Mouse (Mus musculus): ENCODE measurements around the gene Snx30. TPM values are rescaled to one million over a fixed set of nuclear protein-coding genes. Genes with fewer than 3 reads are reported as not detected.

Snx30 gene
- polyA plus RNA-seq, 1 experiment from 2014 or later: 5.0 TPM

DNA sequence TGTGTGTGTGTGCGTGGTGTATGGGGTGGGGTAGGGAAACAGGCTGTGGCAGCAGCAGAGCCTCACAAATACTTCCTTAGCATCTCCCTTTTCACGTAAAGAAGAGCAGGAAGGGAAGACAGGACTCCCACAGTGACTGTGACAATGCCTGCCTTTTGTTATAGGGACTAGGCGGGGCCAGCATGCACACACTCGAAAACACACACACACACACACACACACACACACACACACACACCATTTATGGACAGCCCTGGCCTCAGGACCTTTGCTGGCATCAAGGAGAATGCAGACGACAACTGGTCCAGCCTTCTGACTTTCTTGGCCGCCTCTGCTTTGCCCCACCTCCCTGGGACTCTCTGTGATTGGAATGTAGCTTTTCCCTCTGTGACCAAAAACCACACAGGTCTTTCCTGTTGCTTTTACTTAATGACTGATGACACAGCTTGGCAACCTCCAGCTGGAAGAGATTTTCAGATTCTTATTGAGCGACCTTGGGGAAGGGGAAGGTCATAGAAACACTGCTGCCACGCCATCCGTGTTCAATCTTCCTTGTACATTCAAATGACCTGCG lies 102.1 kb downstream of the Snx30 start:
- whole genome bisulfite sequencing (ENCODE audit: insufficient replicate concordance): 46% methylated on average over 10 of the region's 10 CpGs
- no peaks in the 10 kb centered on the region for H3K36me3 ChIP-seq (ENCODE audit: control insufficient read depth, insufficient read depth)
- no peak overlapping the region for H3K9ac ChIP-seq (ENCODE audit: low read depth, low read length)
- ATAC-seq (ENCODE audit: low read depth): no peak
- no peak overlapping the region for H3K4me2 ChIP-seq (ENCODE audit: low read depth, low read length)
- no peaks in the 10 kb centered on the region for H3K9me3 ChIP-seq (replicated peaks; ENCODE audit: control insufficient read depth, low read length)
- no peak overlapping the region for H3K27ac ChIP-seq (ENCODE audit: low read length)
- no peak overlapping the region for H3K4me3 ChIP-seq (ENCODE audit: low read depth, low read length)
- no peaks in the 10 kb centered on the region for H3K4me1 ChIP-seq (ENCODE audit: control insufficient read depth, low read depth, low read length)
- no peaks in the 10 kb centered on the region for H3K27me3 ChIP-seq (ENCODE audit: control insufficient read depth, insufficient read depth, low read depth, low read length)

DNA sequence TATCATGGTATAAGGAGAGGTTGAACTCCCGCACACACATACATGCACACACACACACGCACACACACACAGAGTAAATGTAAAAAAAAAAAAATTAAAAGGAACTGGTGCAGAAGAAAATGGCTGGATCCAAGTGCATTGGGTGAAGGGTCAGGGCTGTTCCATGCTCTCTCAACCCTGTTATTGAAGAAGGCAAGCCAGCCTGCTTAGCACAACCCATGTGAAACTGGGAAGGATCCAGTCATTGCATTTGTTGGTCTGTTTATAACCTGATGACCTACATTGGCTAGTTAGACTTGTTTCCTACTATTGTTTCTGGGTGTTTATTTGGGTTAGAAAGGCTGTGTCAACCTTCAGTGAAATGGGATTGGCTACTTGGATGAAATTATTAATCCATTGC lies 103.1 kb downstream of the Snx30 start:
- Histone ChIP-seq H3K36me3 (ENCODE audit: control insufficient read depth, insufficient read depth) (no peaks in the 10 kb centered on the region), H3K27me3 (ENCODE audit: control insufficient read depth, insufficient read depth, low read depth, low read length) (peaks cover 3% of the 10 kb centered on the region), H3K27ac (ENCODE audit: low read length) (no peak overlapping the region), H3K4me3 (ENCODE audit: low read depth, low read length) (no peak overlapping the region), H3K4me2 (ENCODE audit: low read depth, low read length) (no peak overlapping the region), H3K9ac (ENCODE audit: low read depth, low read length) (no peak overlapping the region), H3K9me3 (replicated peaks; ENCODE audit: control insufficient read depth, low read length) (no peaks in the 10 kb centered on the region), H3K4me1 (ENCODE audit: control insufficient read depth, low read depth, low read length) (no peaks in the 10 kb centered on the region)
- no peak for ATAC-seq (ENCODE audit: low read depth)
- WGBS (ENCODE audit: insufficient replicate concordance): 64% methylated on average over 2 of the region's 2 CpGs

DNA sequence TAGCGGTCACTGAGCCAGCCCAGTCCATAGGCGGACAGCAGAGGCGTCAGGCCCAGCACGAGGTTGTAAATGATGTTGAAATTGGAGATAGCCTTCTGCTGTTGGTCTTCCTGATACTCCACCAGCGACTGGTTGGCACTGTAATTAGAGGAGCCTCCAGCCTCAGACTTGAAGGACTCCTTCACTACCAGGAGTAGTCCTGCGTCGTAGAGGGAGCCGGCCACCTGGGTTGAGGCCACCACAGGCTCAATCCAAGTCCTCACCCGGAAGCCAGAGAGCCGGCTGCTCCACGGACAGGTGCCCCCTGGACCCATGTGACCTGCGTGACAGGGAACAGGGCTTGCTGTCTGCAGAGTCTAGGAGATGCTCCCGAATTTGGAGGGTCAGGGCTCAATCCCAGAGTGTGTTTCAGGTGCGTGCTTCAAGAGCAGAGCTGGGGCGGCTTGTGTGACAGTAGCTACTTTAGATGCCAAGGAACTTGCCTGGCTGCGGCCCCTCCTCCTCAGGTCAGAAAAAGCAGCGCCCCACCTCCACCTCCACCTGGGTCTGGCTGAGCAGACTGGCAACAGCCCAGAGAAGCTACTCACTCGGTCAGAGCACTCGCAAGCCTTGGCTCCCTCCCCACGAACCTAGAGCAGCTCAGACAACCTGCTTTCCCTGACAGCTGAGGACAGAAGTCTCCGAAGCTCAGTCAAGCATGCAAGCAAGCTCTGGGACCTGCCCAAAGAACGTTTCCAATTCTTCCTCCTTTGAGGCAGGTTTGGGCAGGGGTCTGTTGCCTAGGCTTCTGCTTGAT lies 109.2 kb downstream of the Snx30 start, which contains the start of gene Slc46a2:
Slc46a2 (minus strand) TSS at position 449 of the 796 bp plus-strand sequence.
- no peaks in the 10 kb centered on the region for H3K36me3 ChIP-seq (ENCODE audit: control insufficient read depth, insufficient read depth)
- H3K4me2 ChIP-seq (ENCODE audit: low read depth, low read length): no peak within 1 kb of the TSS
- peaks cover 11% of the 10 kb centered on the region for H3K27me3 ChIP-seq (ENCODE audit: control insufficient read depth, insufficient read depth, low read depth, low read length)
- no peaks in the 10 kb centered on the region for H3K9me3 ChIP-seq (replicated peaks; ENCODE audit: control insufficient read depth, low read length)
- H3K9ac ChIP-seq (ENCODE audit: low read depth, low read length): no peak within 1 kb of the TSS
- H3K4me1 ChIP-seq (ENCODE audit: control insufficient read depth, low read depth, low read length): no peaks in the 10 kb centered on the region
- ATAC-seq (ENCODE audit: low read depth): no peak
- no peak within 1 kb of the TSS for H3K27ac ChIP-seq (ENCODE audit: low read length)
- no peak within 1 kb of the TSS for H3K4me3 ChIP-seq (ENCODE audit: low read depth, low read length)
- WGBS (ENCODE audit: insufficient replicate concordance): 17% methylated on average over 22 of the region's 22 CpGs

DNA sequence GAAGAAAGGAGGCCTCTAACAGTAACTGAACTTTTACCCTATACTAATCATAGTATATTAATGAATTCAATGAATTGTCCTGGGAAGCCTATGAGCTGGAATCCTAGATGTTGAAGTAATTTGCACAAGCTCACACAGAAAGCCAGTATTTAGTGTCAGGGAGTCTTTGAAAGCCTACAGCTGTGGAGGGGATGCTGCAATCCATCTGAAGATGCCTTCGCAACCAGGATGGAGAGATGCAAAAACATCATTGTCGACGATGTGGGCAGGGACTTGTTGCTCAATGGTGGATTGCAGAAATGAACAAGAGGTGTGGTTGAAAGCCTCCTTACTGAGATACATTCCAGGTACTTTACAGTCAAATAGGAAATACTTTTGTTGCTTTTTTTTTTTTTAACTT lies 112.3 kb downstream of the Snx30 start:
- no peak overlapping the region for H3K9ac ChIP-seq (ENCODE audit: low read depth, low read length)
- H3K4me3 ChIP-seq (ENCODE audit: low read depth, low read length): no peak overlapping the region
- no peak overlapping the region for H3K27ac ChIP-seq (ENCODE audit: low read length)
- no peaks in the 10 kb centered on the region for H3K9me3 ChIP-seq (replicated peaks; ENCODE audit: control insufficient read depth, low read length)
- 67% methylated on average over 3 of the region's 3 CpGs for WGBS (ENCODE audit: insufficient replicate concordance)
- no peak overlapping the region for H3K4me2 ChIP-seq (ENCODE audit: low read depth, low read length)
- ATAC-seq (ENCODE audit: low read depth): no peak
- H3K27me3 ChIP-seq (ENCODE audit: control insufficient read depth, insufficient read depth, low read depth, low read length): peaks cover 11% of the 10 kb centered on the region
- no peaks in the 10 kb centered on the region for H3K4me1 ChIP-seq (ENCODE audit: control insufficient read depth, low read depth, low read length)
- H3K36me3 ChIP-seq (ENCODE audit: control insufficient read depth, insufficient read depth): no peaks in the 10 kb centered on the region

DNA sequence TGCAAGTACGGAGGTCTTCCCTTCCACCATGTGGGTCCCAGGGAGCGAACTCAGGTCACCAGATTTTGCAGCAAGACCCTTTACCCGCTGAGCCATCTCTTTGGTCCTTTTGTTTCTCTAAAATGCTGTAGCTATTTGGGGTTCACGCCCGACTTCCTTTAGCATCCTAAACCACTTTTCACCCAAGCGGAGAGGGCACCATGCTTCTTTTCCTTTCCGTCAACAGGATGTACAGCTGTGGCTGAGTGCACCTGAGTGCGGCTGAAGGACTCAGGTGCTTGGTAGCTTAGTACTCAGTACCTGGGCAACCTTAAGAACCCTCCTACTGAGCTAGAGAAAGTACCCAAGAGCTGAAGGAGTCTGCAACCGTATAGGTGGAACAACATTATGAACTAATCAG lies 119.4 kb downstream of the Snx30 start:
- Histone ChIP-seq H3K4me1 (ENCODE audit: control insufficient read depth, low read depth, low read length) (no peaks in the 10 kb centered on the region), H3K9me3 (replicated peaks; ENCODE audit: control insufficient read depth, low read length) (no peaks in the 10 kb centered on the region), H3K36me3 (ENCODE audit: control insufficient read depth, insufficient read depth) (no peaks in the 10 kb centered on the region), H3K4me2 (ENCODE audit: low read depth, low read length) (no peak overlapping the region), H3K27ac (ENCODE audit: low read length) (no peak overlapping the region), H3K4me3 (ENCODE audit: low read depth, low read length) (no peak overlapping the region), H3K27me3 (ENCODE audit: control insufficient read depth, insufficient read depth, low read depth, low read length) (no peaks in the 10 kb centered on the region; the same call in 1 of the 2 replicates), H3K9ac (ENCODE audit: low read depth, low read length) (no peak overlapping the region)
- no peak for ATAC-seq (ENCODE audit: low read depth)
- WGBS (ENCODE audit: insufficient replicate concordance): 61% methylated on average over 9 of the region's 9 CpGs

DNA sequence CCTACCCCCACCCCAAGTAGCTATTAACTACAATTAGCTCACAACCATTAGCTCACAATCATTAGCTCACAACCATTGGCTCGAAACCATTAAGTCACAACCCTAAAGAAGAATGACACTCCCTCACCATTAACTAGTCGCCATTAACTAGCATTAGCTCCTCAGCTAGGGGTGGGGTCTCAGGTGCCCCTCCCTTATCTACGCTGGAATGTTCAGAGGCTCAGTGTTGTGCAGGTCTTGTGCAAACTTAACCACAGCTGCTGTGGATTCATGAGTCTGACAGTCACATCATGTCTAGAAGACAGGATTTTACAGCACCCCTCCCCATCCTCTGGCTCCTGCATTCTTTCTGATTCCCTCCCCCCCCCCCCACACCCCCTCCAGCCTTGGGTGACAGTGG lies 122.0 kb downstream of the Snx30 start:
- Histone ChIP-seq H3K4me3 (ENCODE audit: low read depth, low read length) (no peak overlapping the region), H3K27me3 (ENCODE audit: control insufficient read depth, insufficient read depth, low read depth, low read length) (no peaks in the 10 kb centered on the region), H3K4me2 (ENCODE audit: low read depth, low read length) (no peak overlapping the region), H3K4me1 (ENCODE audit: control insufficient read depth, low read depth, low read length) (no peaks in the 10 kb centered on the region), H3K36me3 (ENCODE audit: control insufficient read depth, insufficient read depth) (no peaks in the 10 kb centered on the region), H3K27ac (ENCODE audit: low read length) (no peak overlapping the region), H3K9ac (ENCODE audit: low read depth, low read length) (no peak overlapping the region), H3K9me3 (replicated peaks; ENCODE audit: control insufficient read depth, low read length) (no peaks in the 10 kb centered on the region)
- WGBS (ENCODE audit: insufficient replicate concordance): 42% methylated on average over 3 of the region's 3 CpGs
- no peak for ATAC-seq (ENCODE audit: low read depth)

DNA sequence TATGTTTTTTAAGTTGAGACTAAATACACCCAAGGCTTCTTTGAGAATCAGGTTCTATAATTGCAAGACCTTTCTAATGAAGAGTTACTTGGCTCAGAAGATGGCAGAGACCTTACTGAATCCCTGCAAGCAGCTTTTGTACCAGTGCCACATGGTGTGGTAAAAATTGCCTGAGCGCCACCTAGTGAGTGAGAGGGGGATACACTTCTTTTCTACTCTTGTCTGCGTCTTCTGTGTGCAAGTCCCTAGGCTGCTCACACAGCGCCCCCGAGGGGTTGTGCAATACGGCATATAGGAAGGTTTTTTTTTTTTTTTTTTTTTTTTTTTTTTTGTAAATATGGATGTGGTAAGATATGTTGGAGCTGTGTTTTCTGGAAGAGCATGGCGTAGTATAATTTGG lies 122.7 kb downstream of the Snx30 start:
- Histone ChIP-seq H3K27ac (ENCODE audit: low read length) (no peak overlapping the region), H3K4me1 (ENCODE audit: control insufficient read depth, low read depth, low read length) (no peaks in the 10 kb centered on the region), H3K9ac (ENCODE audit: low read depth, low read length) (no peak overlapping the region), H3K36me3 (ENCODE audit: control insufficient read depth, insufficient read depth) (no peaks in the 10 kb centered on the region), H3K9me3 (replicated peaks; ENCODE audit: control insufficient read depth, low read length) (no peaks in the 10 kb centered on the region), H3K4me3 (ENCODE audit: low read depth, low read length) (no peak overlapping the region), H3K4me2 (ENCODE audit: low read depth, low read length) (no peak overlapping the region), H3K27me3 (ENCODE audit: control insufficient read depth, insufficient read depth, low read depth, low read length) (no peaks in the 10 kb centered on the region)
- no peak for ATAC-seq (ENCODE audit: low read depth)
- WGBS (ENCODE audit: insufficient replicate concordance): 4% methylated on average over 6 of the region's 6 CpGs

DNA sequence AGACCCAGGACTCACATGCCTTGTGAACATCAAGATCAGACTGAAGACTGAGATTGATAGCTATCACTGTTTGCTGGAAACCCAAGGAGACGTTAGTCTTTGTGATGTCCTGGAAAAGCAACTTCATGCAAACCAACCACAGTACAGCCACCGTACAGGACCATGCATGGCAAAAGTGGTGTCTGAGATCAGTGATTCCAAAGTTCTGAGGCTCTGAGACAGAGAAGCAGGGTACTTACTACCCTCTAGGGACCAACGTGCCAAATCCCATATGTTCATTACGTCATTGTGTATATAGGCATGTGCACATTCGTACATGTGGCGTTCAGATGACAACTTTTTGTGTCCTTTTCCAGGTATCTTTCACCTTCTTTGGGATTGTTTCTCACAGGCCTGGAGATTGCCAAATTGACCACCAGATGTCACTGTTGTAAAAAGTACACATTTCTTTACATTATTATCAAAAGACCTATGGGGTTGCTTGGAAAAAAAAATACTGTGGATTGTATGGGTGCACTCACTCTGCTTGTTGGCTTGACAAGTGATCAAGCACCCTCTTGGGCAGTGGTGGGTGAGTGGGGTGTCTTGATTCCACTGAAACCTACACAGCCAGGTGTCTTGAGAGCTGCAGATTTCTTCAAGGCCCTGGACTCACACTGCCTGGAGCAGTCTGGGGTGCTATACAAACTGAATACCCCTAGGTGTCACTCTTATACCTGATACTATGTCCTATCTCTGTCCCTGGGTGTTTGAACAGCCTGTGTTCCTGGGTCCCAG lies 127.1 kb downstream of the Snx30 start:
- H3K9me3 ChIP-seq (replicated peaks; ENCODE audit: control insufficient read depth, low read length): no peaks in the 10 kb centered on the region
- WGBS (ENCODE audit: insufficient replicate concordance): 44% methylated on average over 6 of the region's 6 CpGs
- H3K4me2 ChIP-seq (ENCODE audit: low read depth, low read length): no peak overlapping the region
- H3K27ac ChIP-seq (ENCODE audit: low read length): no peak overlapping the region
- no peaks in the 10 kb centered on the region for H3K27me3 ChIP-seq (ENCODE audit: control insufficient read depth, insufficient read depth, low read depth, low read length)
- ATAC-seq (ENCODE audit: low read depth): no peak
- no peaks in the 10 kb centered on the region for H3K4me1 ChIP-seq (ENCODE audit: control insufficient read depth, low read depth, low read length)
- no peak overlapping the region for H3K4me3 ChIP-seq (ENCODE audit: low read depth, low read length)
- H3K9ac ChIP-seq (ENCODE audit: low read depth, low read length): no peak overlapping the region
- H3K36me3 ChIP-seq (ENCODE audit: control insufficient read depth, insufficient read depth): no peaks in the 10 kb centered on the region

DNA sequence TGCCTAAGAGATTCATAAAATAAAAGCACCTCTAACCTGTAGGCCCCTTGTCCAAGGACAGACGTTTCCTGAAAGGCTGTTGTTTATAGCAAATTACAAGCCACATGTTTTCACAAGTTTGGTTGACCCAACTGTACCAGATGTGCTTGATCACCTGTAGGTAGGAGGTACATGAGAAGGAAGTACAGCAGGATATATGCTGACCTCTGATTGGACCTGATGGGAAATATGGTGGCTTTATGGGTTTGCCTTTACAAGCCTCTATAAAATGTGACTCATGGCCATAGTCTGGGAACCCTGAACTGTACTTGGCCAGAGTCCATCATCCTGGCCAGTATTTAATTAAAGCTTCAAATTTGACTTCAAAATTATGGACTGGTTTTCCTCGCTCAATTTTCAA lies 131.9 kb downstream of the Snx30 start:
- Histone ChIP-seq H3K36me3 (ENCODE audit: control insufficient read depth, insufficient read depth) (no peaks in the 10 kb centered on the region), H3K4me2 (ENCODE audit: low read depth, low read length) (no peak overlapping the region), H3K4me3 (ENCODE audit: low read depth, low read length) (no peak overlapping the region), H3K27me3 (ENCODE audit: control insufficient read depth, insufficient read depth, low read depth, low read length) (no peaks in the 10 kb centered on the region), H3K27ac (ENCODE audit: low read length) (no peak overlapping the region), H3K9me3 (replicated peaks; ENCODE audit: control insufficient read depth, low read length) (no peaks in the 10 kb centered on the region), H3K9ac (ENCODE audit: low read depth, low read length) (no peak overlapping the region), H3K4me1 (ENCODE audit: control insufficient read depth, low read depth, low read length) (no peaks in the 10 kb centered on the region)
- no peak for ATAC-seq (ENCODE audit: low read depth)
- WGBS (ENCODE audit: insufficient replicate concordance): 46% methylated on average over 2 of the region's 2 CpGs
